Mouse (Mus musculus): ENCODE data around the gene Nub1.

Nub1 gene

GRCm38 (mm10) chr5:24747533-24747932 is 62.2 kb downstream of the Nub1 start:
- DNase-seq, result no peak

GRCm38 (mm10) chr5:24749731-24750130 is 64.4 kb downstream of the Nub1 start:
- no peak for DNase-seq

GRCm38 (mm10) chr5:24750321-24751304 is 65.3 kb downstream of the Nub1 start:
- peak; percentile 89 for DNase-seq

- DNase-seq, result peak; percentile 57
These were observed 66.2 kb downstream of the Nub1 start for GRCm38 (mm10) chr5:24751305-24752174.

- DNase-seq, result no peak
These were observed 66.8 kb downstream of the Nub1 start for GRCm38 (mm10) chr5:24752175-24752498.

GRCm38 (mm10) chr5:24756931-24757330 is 71.6 kb downstream of the Nub1 start:
- DNase-seq, result no peak

GRCm38 (mm10) chr5:24757816-24758215 is 72.5 kb downstream of the Nub1 start, which contains the start of gene Crygn:
Gene Crygn (minus strand): TSS chr5:24758008.
- DNase-seq, result no peak
